ENCODE assay signal across 8 mouse cellular contexts in the genomic region with DNA sequence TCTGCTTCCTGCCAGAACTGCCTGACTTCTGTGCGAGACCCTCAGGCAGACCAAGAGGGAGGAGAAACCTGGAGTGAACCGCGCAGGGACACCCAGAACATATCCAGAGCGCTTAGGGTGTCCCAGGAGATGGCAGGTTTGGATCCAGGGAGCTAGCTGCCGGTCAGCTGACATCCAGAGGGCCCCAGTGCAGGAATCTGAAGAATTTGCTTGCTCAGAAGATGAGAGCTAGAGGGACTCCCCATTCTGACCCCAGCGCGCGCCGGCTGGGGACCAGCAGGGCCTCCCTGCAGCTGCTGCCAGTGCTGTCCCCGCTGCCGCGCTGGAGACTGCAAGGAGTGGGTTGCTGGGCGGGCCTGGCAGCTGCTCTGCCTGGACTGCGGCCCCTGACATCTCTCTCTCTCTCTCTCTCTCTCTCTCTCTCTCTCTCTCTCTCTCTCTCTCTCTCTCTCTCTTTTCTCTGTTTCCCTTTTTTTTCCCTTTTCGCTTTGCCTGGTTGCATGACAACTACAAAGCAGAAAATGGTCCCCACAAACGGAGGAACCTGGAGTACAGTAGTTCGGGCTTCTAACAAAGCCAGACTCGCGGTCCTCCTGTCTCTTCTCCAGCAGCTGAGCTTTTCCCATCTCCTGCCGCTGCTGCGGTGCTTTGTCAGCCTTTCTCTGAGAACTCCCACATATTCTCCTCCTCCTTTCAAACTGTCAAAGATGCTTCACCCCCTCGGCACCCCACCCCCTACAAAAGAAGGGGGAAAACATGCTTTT.
DNase-seq lines count a peak whose midpoint lies in the region; ATAC-seq and TF ChIP-seq lines count a peak whose summit lies in the region.

No protein-coding gene starts in this region.

- H3K4me2 ChIP-seq in forebrain, embryonic 12.5 days: peak overlapping the region; percentile 65

- no peak for TF ChIP-seq POLR2A in lung, adult 2 months (IDR thresholded peaks at IDR 0.05; ENCODE audit: borderline replicate concordance, extremely low read depth, low read depth, low read length)

- H3K9me3 ChIP-seq in forebrain, embryonic 12.5 days: no peaks in the 10 kb centered on the region

- peaks cover 29% of the 10 kb centered on the region for H3K4me1 ChIP-seq in forebrain, embryonic 12.5 days
- H3K4me1 ChIP-seq in lung, adult 2 months (ENCODE audit: control insufficient read depth, insufficient read depth, low read length): no peaks in the 10 kb centered on the region

- peak overlapping the region; percentile 58 for H3K9ac ChIP-seq in forebrain, embryonic 12.5 days

- no peaks in the 10 kb centered on the region for H3K36me3 ChIP-seq in forebrain, embryonic 12.5 days (replicated peaks)

- H3K27me3 ChIP-seq in forebrain, embryonic 12.5 days: no peaks in the 10 kb centered on the region

- ATAC-seq in forebrain, embryonic 12.5 days (ENCODE audit: low FRiP score): peak; percentile 94

- no peak for TF ChIP-seq CTCF in lung, adult 2 months (IDR thresholded peaks at IDR 0.05; ENCODE audit: insufficient read depth, low read length)

- peak; percentile 25 to 44 for DNase-seq in left cerebral cortex, adult 18-20 months (ENCODE audit: low spot score in 2 of 2)
- no peak for DNase-seq in left cerebral cortex, adult 11 months (ENCODE audit: low spot score)
- DNase-seq in heart, postnatal 4 days: peak; percentile 71
- peak; percentile 8 to 17 for DNase-seq in layer of hippocampus, adult 8-10 months (ENCODE audit: low spot score in 2 of 2)
- peak; percentile 6 for DNase-seq in lung, adult 2 months
- DNase-seq in retina, embryonic 14.5 days (ENCODE audit: low spot score): peak; percentile 84
- DNase-seq in B cell, adult 2 months: no peak

- H3K4me3 ChIP-seq in forebrain, embryonic 12.5 days (replicated peaks): peak overlapping the region; percentile 35
- H3K4me3 ChIP-seq in lung, adult 2 months (replicated peaks; ENCODE audit: extremely low read depth, low read depth, low read length): no peak overlapping the region

- H3K27ac ChIP-seq in forebrain, embryonic 12.5 days: peak overlapping the region; percentile 70

- under 1% methylated on average over 22 of the region's 22 CpGs for WGBS in forebrain, embryonic 12.5 days
- 5% methylated on average over 22 of the region's 22 CpGs for WGBS in lung, adult 2 months

Comparison
In these comparisons a context has a peak if more than half of its experiments do, and no peak if none do; other contexts are left out.
1. DNase-seq: peak in left cerebral cortex, adult 18-20 months (2 of 2), heart, postnatal 4 days (single experiment), layer of hippocampus, adult 8-10 months (2 of 2), lung, adult 2 months (single experiment) and retina, embryonic 14.5 days (single experiment); none in left cerebral cortex, adult 11 months (single experiment) and B cell, adult 2 months (0 of 2).